Mouse (Mus musculus): Measurements from ENCODE around the gene Mfsd4b2. TPM values are rescaled to one million over a fixed set of nuclear protein-coding genes. Genes with fewer than 3 reads are reported as not detected.

Gene Mfsd4b2
- polyA plus RNA-seq, 1 experiment from 2014 or later = not detected

Other genes starting within 250 kb of the Mfsd4b2 start
- gene Rev3l, start 194.8 kb downstream of the Mfsd4b2 start, polyA plus RNA-seq (2015; fragmentation: Nextera tagmentation; extraction: Ambion mirVana) = 17.3 and 18.1 TPM in 2 replicates
- 4.9 and 5.6 TPM in 2 replicates for gene Mfsd4b4, start 27.7 kb downstream of the Mfsd4b2 start, polyA plus RNA-seq (2015; fragmentation: Nextera tagmentation; extraction: Ambion mirVana)
- gene Mfsd4b3, start 33.2 kb upstream of the Mfsd4b2 start, polyA plus RNA-seq (2015; fragmentation: Nextera tagmentation; extraction: Ambion mirVana) = 0.20 and 0.55 TPM in 2 replicates
- 0.15 TPM in 1 of 2 replicates, not detected in the other for gene Mfsd4b5, start 59.7 kb upstream of the Mfsd4b2 start, polyA plus RNA-seq (2015; fragmentation: Nextera tagmentation; extraction: Ambion mirVana)
- 0.21 TPM in 1 of 2 replicates, not detected in the other for gene Mfsd4b1, start 98.3 kb upstream of the Mfsd4b2 start, polyA plus RNA-seq (2015; fragmentation: Nextera tagmentation; extraction: Ambion mirVana)
- gene Slc16a10, start 215.3 kb upstream of the Mfsd4b2 start, polyA plus RNA-seq (2015; fragmentation: Nextera tagmentation; extraction: Ambion mirVana) = 5.1 and 6.8 TPM in 2 replicates

All from lung, embryonic 15.5 days (tissue).